Mouse (Mus musculus): ENCODE data around the gene Elf3. TPM values are rescaled to one million over a fixed set of nuclear protein-coding genes. Genes with fewer than 3 reads are reported as not detected.

Gene Elf3
- polyA plus RNA-seq, 2 experiments: 0.58 to 0.61 TPM

GRCm38 (mm10) chr1:135227339-135227950 is 30.9 kb downstream of the Elf3 start:
- TF ChIP-seq CTCF (IDR thresholded peaks at IDR 0.05; ENCODE audit: low read depth): no peak
- TF ChIP-seq EP300 (IDR thresholded peaks at IDR 0.05; ENCODE audit: low read depth): no peak
- Histone ChIP-seq H3K27me3 (ENCODE audit: control insufficient read depth, insufficient read depth, low read length) (no peaks in the 10 kb centered on the region), H3K36me3 (replicated peaks; ENCODE audit: control insufficient read depth, insufficient read depth, low read depth) (no peaks in the 10 kb centered on the region), H3K4me3 (ENCODE audit: insufficient read depth in 1 of 2, low read depth in 2 of 2, low read length in 2 of 2) (no peak overlapping the region), H3K9ac (replicated peaks) (no peak overlapping the region), H3K9me3 (ENCODE audit: control insufficient read depth, low read length) (no peaks in the 10 kb centered on the region), H3K4me1 (replicated peaks; ENCODE audit: control insufficient read depth in 2 of 2, insufficient read depth in 2 of 2, low read length in 1 of 2) (no peaks in the 10 kb centered on the region), H3K27ac (no peak overlapping the region), H3K4me2 (ENCODE audit: low read depth) (no peak overlapping the region)
- DNase-seq (ENCODE audit: low read depth in 3 of 3, low spot score in 3 of 3) (no peak), ATAC-seq (ENCODE audit: insufficient read depth) (no peak)
- 70% methylated on average over 13 of the region's 13 CpGs for WGBS (ENCODE audit: insufficient replicate concordance)

GRCm38 (mm10) chr1:135224981-135225604 is 33.3 kb downstream of the Elf3 start:
- TF ChIP-seq CTCF (IDR thresholded peaks at IDR 0.05; ENCODE audit: low read depth): no peak
- TF ChIP-seq EP300 (IDR thresholded peaks at IDR 0.05; ENCODE audit: low read depth): no peak
- 37% methylated on average over 6 of the region's 6 CpGs for WGBS (ENCODE audit: insufficient replicate concordance)
- Histone ChIP-seq H3K4me1 (replicated peaks; ENCODE audit: control insufficient read depth in 2 of 2, insufficient read depth in 2 of 2, low read length in 1 of 2) (no peaks in the 10 kb centered on the region), H3K4me2 (ENCODE audit: low read depth) (no peak overlapping the region), H3K36me3 (replicated peaks; ENCODE audit: control insufficient read depth, insufficient read depth, low read depth) (no peaks in the 10 kb centered on the region), H3K9ac (replicated peaks) (no peak overlapping the region), H3K9me3 (ENCODE audit: control insufficient read depth, low read length) (no peaks in the 10 kb centered on the region), H3K27me3 (ENCODE audit: control insufficient read depth, insufficient read depth, low read length) (no peaks in the 10 kb centered on the region), H3K4me3 (ENCODE audit: insufficient read depth in 1 of 2, low read depth in 2 of 2, low read length in 2 of 2) (no peak overlapping the region), H3K27ac (no peak overlapping the region)
- ATAC-seq (ENCODE audit: insufficient read depth): no peak
- DNase-seq (ENCODE audit: low read depth in 3 of 3, low spot score in 3 of 3): no peak

- DNase-seq (ENCODE audit: low read depth in 3 of 3, low spot score in 3 of 3) (no peak), ATAC-seq (ENCODE audit: insufficient read depth) (no peak)
- 24% methylated on average over 3 of the region's 3 CpGs for WGBS (ENCODE audit: insufficient replicate concordance)
- H3K4me1 ChIP-seq (replicated peaks; ENCODE audit: control insufficient read depth in 2 of 2, insufficient read depth in 2 of 2, low read length in 1 of 2): no peaks in the 10 kb centered on the region
- no peaks in the 10 kb centered on the region for H3K9me3 ChIP-seq (ENCODE audit: control insufficient read depth, low read length)
- TF ChIP-seq CTCF (IDR thresholded peaks at IDR 0.05; ENCODE audit: low read depth) (no peak), EP300 (IDR thresholded peaks at IDR 0.05; ENCODE audit: low read depth) (no peak)
- H3K27ac ChIP-seq: no peak overlapping the region
- no peaks in the 10 kb centered on the region for H3K36me3 ChIP-seq (replicated peaks; ENCODE audit: control insufficient read depth, insufficient read depth, low read depth)
- no peaks in the 10 kb centered on the region for H3K27me3 ChIP-seq (ENCODE audit: control insufficient read depth, insufficient read depth, low read length)
- no peak overlapping the region for H3K4me3 ChIP-seq (ENCODE audit: insufficient read depth in 1 of 2, low read depth in 2 of 2, low read length in 2 of 2)
- H3K4me2 ChIP-seq (ENCODE audit: low read depth): no peak overlapping the region
- H3K9ac ChIP-seq (replicated peaks): no peak overlapping the region
Measured at GRCm38 (mm10) chr1:135224147-135224546, 34.2 kb downstream of the Elf3 start.

DNA sequence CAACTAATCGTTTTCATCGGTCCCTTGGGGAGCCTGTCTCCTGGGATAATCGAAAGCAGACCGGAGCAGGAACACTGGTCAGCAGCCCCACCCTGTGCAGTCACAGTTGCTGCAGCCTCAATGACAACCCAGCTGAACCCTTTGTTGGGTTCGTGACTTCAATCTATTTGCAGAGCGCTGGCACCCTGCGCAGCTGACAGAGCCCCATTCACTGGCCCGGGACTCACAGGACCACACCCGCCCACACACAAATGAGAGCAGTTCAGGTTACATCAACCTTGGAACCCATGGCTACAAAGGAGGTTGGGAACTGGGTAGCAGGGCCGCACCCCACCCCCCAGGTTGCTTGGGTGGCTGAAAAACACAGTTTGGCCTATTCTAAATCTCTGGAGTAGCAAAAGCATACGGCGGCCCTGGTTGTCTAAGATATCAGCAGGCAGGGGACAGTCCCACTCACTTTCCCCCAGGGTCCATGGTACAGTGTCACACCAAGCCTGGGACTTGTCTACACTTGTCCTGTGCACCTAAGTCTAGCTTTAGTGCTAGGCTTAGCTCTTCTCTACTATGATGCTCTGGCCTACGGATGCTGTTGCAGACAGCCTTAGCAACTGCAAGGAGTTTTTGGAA is 40.6 kb downstream of the Elf3 start:
- Histone ChIP-seq H3K36me3 (replicated peaks; ENCODE audit: control insufficient read depth, insufficient read depth, low read depth) (no peaks in the 10 kb centered on the region), H3K9me3 (ENCODE audit: control insufficient read depth, low read length) (no peaks in the 10 kb centered on the region), H3K9ac (replicated peaks) (no peak overlapping the region), H3K4me2 (ENCODE audit: low read depth) (no peak overlapping the region), H3K4me3 (ENCODE audit: insufficient read depth in 1 of 2, low read depth in 2 of 2, low read length in 2 of 2) (no peak overlapping the region), H3K27me3 (ENCODE audit: control insufficient read depth, insufficient read depth, low read length) (no peaks in the 10 kb centered on the region), H3K27ac (no peak overlapping the region), H3K4me1 (replicated peaks; ENCODE audit: control insufficient read depth in 2 of 2, insufficient read depth in 2 of 2, low read length in 1 of 2) (no peaks in the 10 kb centered on the region)
- TF ChIP-seq EP300 (IDR thresholded peaks at IDR 0.05; ENCODE audit: low read depth): no peak
- TF ChIP-seq CTCF (IDR thresholded peaks at IDR 0.05; ENCODE audit: low read depth): no peak
- DNase-seq (ENCODE audit: low read depth in 3 of 3, low spot score in 3 of 3) (no peak), ATAC-seq (ENCODE audit: insufficient read depth) (no peak)
- 70% methylated on average over 13 of the region's 13 CpGs for WGBS (ENCODE audit: insufficient replicate concordance)
